Mouse (Mus musculus): ENCODE measurements at regions not wholly inside any gene's neighbourhood (a gene's known extent, or its start where the extent isn't known, plus 50 kb on each side); places are given as distances from the start of the nearest gene placed in this dataset.
A peak's percentile ranks its signal among the peaks of the same experiment; 100 is the strongest.

DNA sequence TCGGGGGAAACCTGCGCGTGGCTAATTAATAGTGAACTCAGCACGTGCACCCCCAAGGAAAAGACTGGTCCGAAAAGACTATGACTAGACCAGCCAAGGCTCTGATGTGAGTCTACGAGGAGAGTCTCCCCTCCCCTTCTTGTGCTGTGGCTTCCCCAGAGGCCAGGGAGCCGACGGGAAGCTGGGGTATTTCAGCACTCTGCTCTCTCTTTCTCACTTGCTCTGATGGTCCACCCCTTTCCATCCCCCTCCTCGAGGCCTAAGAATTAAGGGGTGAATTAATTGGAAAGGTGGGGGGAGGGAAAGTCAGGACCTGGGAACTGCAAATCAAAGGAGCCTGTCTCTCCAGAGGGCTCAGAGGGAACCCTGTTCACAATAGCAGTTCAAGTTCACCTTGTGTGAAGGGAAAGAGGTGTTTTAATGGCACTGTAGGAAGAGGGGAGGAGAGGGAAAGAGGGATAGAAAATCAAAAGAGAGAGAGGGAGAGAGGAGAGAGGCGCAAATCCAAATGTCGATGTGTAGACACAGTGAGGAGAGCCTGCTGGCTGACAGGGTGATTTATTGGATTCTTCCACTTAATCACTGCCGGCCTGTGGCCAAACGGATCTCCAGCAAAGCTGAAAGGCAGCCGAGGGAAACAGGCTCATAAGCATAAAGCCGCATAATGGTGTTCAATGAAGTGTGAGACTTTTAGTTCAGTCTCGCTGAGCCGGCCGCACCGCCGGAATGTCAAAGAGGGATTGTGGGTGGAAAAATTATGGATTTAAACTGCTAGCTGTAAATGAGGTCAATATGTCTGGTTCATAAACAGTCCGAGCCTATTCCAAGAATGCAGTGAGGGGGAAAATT is 292.6 kb upstream of the Tle4 start:
- 18% methylated on average over 21 of the region's 21 CpGs for WGBS
- TF ChIP-seq CTCF (IDR thresholded peaks at IDR 0.05; ENCODE audit: low read depth): no peak
- no peaks in the 10 kb centered on the region for H3K9me3 ChIP-seq (ENCODE audit: control insufficient read depth, low read length)
- no peaks in the 10 kb centered on the region for H3K27me3 ChIP-seq (ENCODE audit: control insufficient read depth, insufficient read depth, low read length)
- ATAC-seq (ENCODE audit: low FRiP score, low TSS enrichment): no peak
- no peaks in the 10 kb centered on the region for H3K36me3 ChIP-seq (ENCODE audit: control insufficient read depth, insufficient read depth, low read length)
- peak overlapping the region; percentile 29 for H3K4me3 ChIP-seq (ENCODE audit: low read depth, low read length)
- DNase-seq (ENCODE audit: low spot score): peak; percentile 23
- H3K4me1 ChIP-seq (replicated peaks; ENCODE audit: control insufficient read depth, insufficient read depth): no peaks in the 10 kb centered on the region
- H3K27ac ChIP-seq (replicated peaks): no peak overlapping the region
- H3K9ac ChIP-seq (ENCODE audit: low read length): no peak overlapping the region
- peak overlapping the region; percentile 49 for H3K4me2 ChIP-seq (replicated peaks; ENCODE audit: low read depth)

DNA sequence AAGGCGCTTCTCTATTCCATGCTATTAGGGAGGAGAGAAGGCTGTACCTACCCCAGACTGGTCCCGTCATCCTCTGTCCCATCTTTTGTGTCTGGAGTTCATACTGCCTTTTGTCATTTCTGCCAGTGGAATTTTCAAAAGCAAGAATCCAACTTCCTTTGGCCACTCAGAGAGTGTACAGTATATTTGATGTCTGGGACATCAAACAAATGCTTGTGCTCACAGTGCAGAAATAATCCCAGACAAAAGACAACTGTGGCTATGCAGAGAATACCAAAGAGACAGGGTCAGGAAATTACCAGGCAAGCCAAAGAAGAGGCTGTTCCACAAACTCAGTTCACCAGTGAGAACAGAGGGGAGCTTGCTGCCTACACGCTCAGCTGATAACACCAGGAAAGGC is 291.9 kb upstream of the Tle4 start:
- no peak overlapping the region for H3K27ac ChIP-seq (replicated peaks)

DNA sequence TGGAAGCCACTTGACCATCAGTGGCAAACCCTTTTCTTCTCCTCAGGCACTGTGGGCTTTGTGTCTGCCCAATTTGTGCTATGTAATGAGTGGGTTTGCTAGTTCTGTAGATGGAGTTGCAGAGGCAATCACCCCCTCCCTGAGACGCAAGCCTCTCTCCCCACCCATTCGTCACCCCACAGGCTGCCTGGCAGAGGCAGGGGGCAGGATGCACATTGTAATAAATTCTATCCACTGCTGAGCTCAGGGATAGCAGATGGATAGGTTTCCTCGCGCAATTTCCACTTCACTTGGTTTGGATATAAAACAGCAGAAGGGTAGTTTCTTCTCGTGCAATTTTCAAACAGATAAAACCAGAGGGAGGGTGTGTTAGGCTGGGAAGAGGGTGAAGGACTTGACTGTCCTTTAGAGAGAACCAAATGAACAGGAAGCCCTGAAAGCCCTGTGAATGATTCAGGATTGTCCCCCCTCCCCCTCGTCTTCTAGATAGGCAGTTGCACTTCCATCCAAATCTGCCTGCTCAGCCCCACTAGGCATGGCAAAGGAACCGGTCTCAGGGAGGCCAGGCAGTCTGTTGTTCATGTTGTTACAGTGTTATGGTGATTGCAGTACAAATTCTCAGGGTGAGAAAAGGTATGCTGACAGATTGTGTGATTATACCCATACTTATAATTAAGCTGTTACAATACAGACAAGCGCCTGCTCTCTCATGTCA is 286.0 kb upstream of the Tle4 start:
- H3K4me1 ChIP-seq (replicated peaks; ENCODE audit: control insufficient read depth, insufficient read depth): no peaks in the 10 kb centered on the region
- TF ChIP-seq CTCF (IDR thresholded peaks at IDR 0.05; ENCODE audit: low read depth): no peak
- no peak for TF ChIP-seq EP300 (optimal IDR thresholded peaks at IDR 0.05)
- WGBS: 47% methylated on average over 8 of the region's 8 CpGs
- DNase-seq (ENCODE audit: low spot score): no peak
- H3K36me3 ChIP-seq (ENCODE audit: control insufficient read depth, insufficient read depth, low read length): no peaks in the 10 kb centered on the region
- H3K9me3 ChIP-seq (ENCODE audit: control insufficient read depth, low read length): no peaks in the 10 kb centered on the region
- H3K27ac ChIP-seq (replicated peaks): no peak overlapping the region
- no peak overlapping the region for H3K9ac ChIP-seq (ENCODE audit: low read length)
- no peak for ATAC-seq (ENCODE audit: low FRiP score, low TSS enrichment)
- H3K27me3 ChIP-seq (ENCODE audit: control insufficient read depth, insufficient read depth, low read length): no peaks in the 10 kb centered on the region
- no peak overlapping the region for H3K4me3 ChIP-seq (ENCODE audit: low read depth, low read length)
- no peak overlapping the region for H3K4me2 ChIP-seq (replicated peaks; ENCODE audit: low read depth)

More for the DNA sequence above, 291.9 kb upstream of the Tle4 start:
- Histone ChIP-seq H3K27me3 (ENCODE audit: control insufficient read depth, insufficient read depth, low read length) (no peaks in the 10 kb centered on the region), H3K4me3 (ENCODE audit: low read depth, low read length) (no peak overlapping the region), H3K9me3 (ENCODE audit: control insufficient read depth, low read length) (no peaks in the 10 kb centered on the region), H3K4me1 (replicated peaks; ENCODE audit: control insufficient read depth, insufficient read depth) (no peaks in the 10 kb centered on the region), H3K9ac (ENCODE audit: low read length) (no peak overlapping the region), H3K4me2 (replicated peaks; ENCODE audit: low read depth) (no peak overlapping the region), H3K36me3 (ENCODE audit: control insufficient read depth, insufficient read depth, low read length) (no peaks in the 10 kb centered on the region)
- no peak for DNase-seq (ENCODE audit: low spot score)
- TF ChIP-seq EP300 (optimal IDR thresholded peaks at IDR 0.05) (no peak), CTCF (IDR thresholded peaks at IDR 0.05; ENCODE audit: low read depth) (no peak)
- WGBS: 72% methylated on average over 3 of the region's 3 CpGs
- no peak for ATAC-seq (ENCODE audit: low FRiP score, low TSS enrichment)

DNA sequence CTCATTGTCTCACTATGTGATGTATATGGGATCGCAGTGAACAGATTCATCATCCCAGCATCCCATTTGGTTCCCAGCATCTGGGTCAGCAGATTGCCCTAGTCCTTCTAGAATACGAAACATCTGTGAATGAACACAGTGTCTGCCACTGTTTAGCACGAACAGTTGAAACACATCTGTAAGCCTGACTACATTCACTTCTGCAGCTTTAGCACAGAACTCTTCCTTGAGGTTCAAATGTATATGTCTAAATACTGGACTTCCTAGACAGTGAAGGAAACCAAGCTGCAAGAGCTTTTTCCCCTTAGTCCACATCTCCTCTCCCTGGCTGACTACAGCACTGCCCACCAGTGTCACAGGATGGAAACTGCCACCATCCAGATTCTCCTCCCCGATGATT is 283.0 kb upstream of the Tle4 start:
- Histone ChIP-seq H3K27ac (replicated peaks) (no peak overlapping the region), H3K36me3 (ENCODE audit: control insufficient read depth, insufficient read depth, low read length) (no peaks in the 10 kb centered on the region), H3K4me2 (replicated peaks; ENCODE audit: low read depth) (no peak overlapping the region), H3K4me1 (replicated peaks; ENCODE audit: control insufficient read depth, insufficient read depth) (no peaks in the 10 kb centered on the region), H3K9me3 (ENCODE audit: control insufficient read depth, low read length) (no peaks in the 10 kb centered on the region), H3K9ac (ENCODE audit: low read length) (no peak overlapping the region), H3K4me3 (ENCODE audit: low read depth, low read length) (no peak overlapping the region), H3K27me3 (ENCODE audit: control insufficient read depth, insufficient read depth, low read length) (no peaks in the 10 kb centered on the region)
- no peak for ATAC-seq (ENCODE audit: low FRiP score, low TSS enrichment)
- TF ChIP-seq EP300 (optimal IDR thresholded peaks at IDR 0.05) (no peak), CTCF (IDR thresholded peaks at IDR 0.05; ENCODE audit: low read depth) (no peak)
- no peak for DNase-seq (ENCODE audit: low spot score)
- WGBS: 67% methylated on average over 4 of the region's 4 CpGs

DNA sequence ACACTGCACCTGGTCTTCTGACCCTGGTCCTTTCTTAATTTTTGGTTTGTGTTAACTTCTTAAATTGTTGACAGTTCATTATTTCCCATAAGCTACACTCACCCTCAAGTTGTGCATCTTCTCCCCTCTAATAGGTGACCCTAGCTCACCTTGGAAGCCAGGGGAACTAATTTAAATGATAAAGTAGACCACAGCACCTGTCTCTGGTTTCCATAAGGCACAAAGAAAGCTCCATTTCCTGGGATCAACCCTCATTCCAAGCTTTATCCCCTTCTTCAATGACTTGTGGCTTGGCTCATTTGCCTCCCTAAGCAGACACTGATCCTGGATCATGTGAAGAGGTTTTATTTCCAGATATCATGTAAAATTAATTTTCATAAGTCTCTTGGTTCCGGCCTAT is 276.1 kb upstream of the Tle4 start:
- DNase-seq (ENCODE audit: low spot score): no peak
- Histone ChIP-seq H3K36me3 (ENCODE audit: control insufficient read depth, insufficient read depth, low read length) (no peaks in the 10 kb centered on the region), H3K9me3 (ENCODE audit: control insufficient read depth, low read length) (no peaks in the 10 kb centered on the region), H3K4me3 (ENCODE audit: low read depth, low read length) (no peak overlapping the region), H3K4me2 (replicated peaks; ENCODE audit: low read depth) (no peak overlapping the region), H3K4me1 (replicated peaks; ENCODE audit: control insufficient read depth, insufficient read depth) (no peaks in the 10 kb centered on the region), H3K27me3 (ENCODE audit: control insufficient read depth, insufficient read depth, low read length) (no peaks in the 10 kb centered on the region), H3K27ac (replicated peaks) (no peak overlapping the region), H3K9ac (ENCODE audit: low read length) (no peak overlapping the region)
- 95% methylated on average over 1 of the region's 1 CpGs for WGBS
- no peak for TF ChIP-seq EP300 (optimal IDR thresholded peaks at IDR 0.05)
- TF ChIP-seq CTCF (IDR thresholded peaks at IDR 0.05; ENCODE audit: low read depth): no peak
- no peak for ATAC-seq (ENCODE audit: low FRiP score, low TSS enrichment)

Data from stomach, postnatal 0 days (tissue).